Mouse (Mus musculus): Measurements from ENCODE around the gene Mkrn2os. TPM values are rescaled to one million over a fixed set of nuclear protein-coding genes. Genes with fewer than 3 reads are reported as not detected.

Mkrn2os gene
- polyA plus RNA-seq, 1 experiment from 2014 or later: 0.54 TPM

DNA sequence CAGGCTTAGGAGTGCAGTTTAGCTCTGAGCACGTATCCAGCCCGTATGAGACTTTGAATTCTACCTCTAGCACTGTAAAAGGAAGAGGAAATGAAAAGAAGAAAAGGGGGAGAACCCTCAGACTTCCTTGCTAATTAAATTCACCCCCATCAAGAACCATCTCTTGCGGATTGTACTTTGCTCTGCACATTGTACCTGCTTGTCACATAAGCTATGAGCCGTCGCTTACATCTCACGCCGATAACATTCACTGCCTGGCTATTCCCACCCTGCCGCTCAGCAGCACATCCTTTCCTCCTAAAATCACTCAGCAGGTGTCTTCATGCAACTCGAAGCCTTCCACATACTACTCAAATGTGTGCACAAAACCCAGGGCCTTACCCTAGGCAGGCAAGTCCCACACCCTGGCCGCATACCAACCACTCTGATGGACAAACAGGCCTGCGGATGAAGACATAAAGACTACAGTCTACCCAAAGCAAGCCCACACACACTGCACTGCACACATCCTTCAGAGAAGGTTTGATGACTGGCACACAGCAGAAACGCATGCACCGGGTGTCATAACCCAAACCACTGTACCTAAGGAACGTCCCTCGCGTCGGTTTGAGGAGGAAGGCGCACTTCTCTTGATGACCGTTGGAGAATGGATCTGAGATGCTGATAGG, 550 bp downstream of the Mkrn2os start:
- Histone ChIP-seq H3K27ac (ENCODE audit: low read length) (no peak overlapping the region), H3K4me1 (ENCODE audit: control insufficient read depth, insufficient read depth, low read length) (no peaks in the 10 kb centered on the region), H3K27me3 (ENCODE audit: control insufficient read depth, insufficient read depth, low read length) (no peaks in the 10 kb centered on the region), H3K36me3 (ENCODE audit: control insufficient read depth, insufficient read depth) (no peaks in the 10 kb centered on the region), H3K4me3 (ENCODE audit: low read length) (no peak overlapping the region), H3K9me3 (replicated peaks; ENCODE audit: control insufficient read depth, low read length) (no peaks in the 10 kb centered on the region), H3K9ac (ENCODE audit: low read length) (no peak overlapping the region), H3K4me2 (ENCODE audit: low read depth, low read length) (no peak overlapping the region)
- 79% methylated on average over 19 of the region's 19 CpGs for WGBS
- ATAC-seq (replicated peaks; ENCODE audit: extremely low read depth, insufficient read depth, low FRiP score): no peak

DNA sequence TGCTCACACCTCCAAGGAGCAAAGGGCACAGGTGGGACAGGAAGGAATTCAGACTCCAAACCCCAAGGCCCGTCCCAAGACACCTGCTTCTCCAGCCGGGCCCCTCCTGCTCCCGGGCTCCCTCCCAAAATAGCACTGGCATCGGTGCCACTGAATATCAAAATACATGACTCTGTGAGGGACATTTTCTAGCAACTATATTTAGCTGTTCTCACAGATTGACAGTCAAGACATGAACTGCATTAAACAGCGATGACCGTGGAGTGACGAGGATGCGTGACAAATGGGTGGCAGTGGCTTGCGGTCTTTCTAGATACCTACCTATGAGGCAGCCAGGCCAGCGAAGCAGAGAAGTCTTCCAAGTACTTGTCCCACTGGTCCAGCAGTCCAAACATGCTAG, 6.1 kb downstream of the Mkrn2os start:
- peaks cover 5% of the 10 kb centered on the region for H3K36me3 ChIP-seq (ENCODE audit: control insufficient read depth, insufficient read depth)
- 42% methylated on average over 10 of the region's 10 CpGs for WGBS
- no peaks in the 10 kb centered on the region for H3K27me3 ChIP-seq (ENCODE audit: control insufficient read depth, insufficient read depth, low read length)
- 0 out of 2 replicates have a peak overlapping the region, but pooled peaks have one; percentile 25 for H3K9ac ChIP-seq (ENCODE audit: low read length)
- peak overlapping the region; percentile 53 for H3K4me2 ChIP-seq (ENCODE audit: low read depth, low read length)
- ATAC-seq (replicated peaks; ENCODE audit: extremely low read depth, insufficient read depth, low FRiP score): no peak; the same call in 1 of the 2 replicates
- peaks cover 6% of the 10 kb centered on the region; the same call in 1 of the 2 replicates for H3K4me1 ChIP-seq (ENCODE audit: control insufficient read depth, insufficient read depth, low read length)
- peaks cover 3% of the 10 kb centered on the region; the same call in 1 of the 2 replicates for H3K9me3 ChIP-seq (replicated peaks; ENCODE audit: control insufficient read depth, low read length)
- peak overlapping the region; percentile 69 for H3K27ac ChIP-seq (ENCODE audit: low read length)
- H3K4me3 ChIP-seq (ENCODE audit: low read length): peak overlapping the region; percentile 12; the same call in 1 of the 2 replicates

DNA sequence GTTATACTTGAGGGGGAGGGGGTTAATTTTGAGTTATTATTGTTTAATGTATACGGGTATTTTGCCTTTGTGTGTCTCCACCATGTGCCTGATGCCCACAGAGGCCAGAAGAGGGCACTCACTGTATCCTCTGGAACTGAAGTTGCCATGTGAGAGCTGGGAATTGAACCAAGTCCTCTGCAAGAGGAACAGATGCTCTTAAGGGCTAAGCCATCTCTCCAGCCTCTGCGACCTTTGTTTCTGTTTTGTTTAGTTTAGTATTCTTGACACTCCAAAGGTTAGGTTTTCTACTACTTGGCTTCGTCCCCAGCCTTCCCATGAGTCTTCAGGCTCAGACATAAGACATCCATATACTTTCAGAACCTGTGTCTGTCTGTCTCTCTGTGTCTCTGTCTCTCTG, 8.2 kb downstream of the Mkrn2os start:
- no peak overlapping the region for H3K4me3 ChIP-seq (ENCODE audit: low read length)
- peaks cover 5% of the 10 kb centered on the region for H3K36me3 ChIP-seq (ENCODE audit: control insufficient read depth, insufficient read depth)
- H3K4me2 ChIP-seq (ENCODE audit: low read depth, low read length): no peak overlapping the region
- no peaks in the 10 kb centered on the region for H3K27me3 ChIP-seq (ENCODE audit: control insufficient read depth, insufficient read depth, low read length)
- H3K9ac ChIP-seq (ENCODE audit: low read length): no peak overlapping the region
- H3K4me1 ChIP-seq (ENCODE audit: control insufficient read depth, insufficient read depth, low read length): peaks cover 6% of the 10 kb centered on the region; the same call in 1 of the 2 replicates
- no peak overlapping the region for H3K27ac ChIP-seq (ENCODE audit: low read length)
- 73% methylated on average over 3 of the region's 3 CpGs for WGBS
- peaks cover 3% of the 10 kb centered on the region; the same call in 1 of the 2 replicates for H3K9me3 ChIP-seq (replicated peaks; ENCODE audit: control insufficient read depth, low read length)
- ATAC-seq (replicated peaks; ENCODE audit: extremely low read depth, insufficient read depth, low FRiP score): no peak

DNA sequence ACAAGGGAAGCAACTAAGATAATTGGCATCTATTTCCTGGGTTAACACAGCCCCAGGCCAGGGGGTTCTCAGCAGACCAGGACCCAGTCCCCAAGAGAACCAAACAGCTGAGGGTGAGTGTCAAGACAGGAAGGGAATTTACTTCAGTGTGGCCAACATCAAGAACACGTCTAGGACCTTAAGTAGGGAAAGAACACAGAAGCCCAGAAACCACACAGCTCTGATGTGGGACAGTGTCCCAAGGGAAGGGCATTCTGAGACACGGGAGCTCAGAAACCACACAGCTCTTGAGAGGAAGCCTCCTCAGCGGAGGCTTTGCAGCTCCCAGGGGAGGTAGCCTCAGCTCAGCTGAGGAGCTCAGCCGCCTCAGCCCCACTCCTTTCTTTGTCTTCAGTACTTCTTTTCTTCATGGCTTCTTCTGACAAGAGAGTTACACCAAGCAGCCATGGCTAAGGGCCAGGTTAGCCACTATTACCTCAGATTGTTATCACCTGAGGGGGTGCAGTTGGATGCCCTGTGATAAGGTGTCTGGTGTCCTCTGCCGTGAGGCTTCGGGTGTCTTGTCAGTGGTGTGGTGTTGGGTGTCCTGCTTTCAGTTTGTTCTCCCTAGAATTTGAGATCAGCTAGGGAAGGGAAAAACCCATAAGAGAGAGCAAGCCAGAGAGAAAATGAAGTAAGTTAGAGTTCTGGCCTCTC, 8.8 kb downstream of the Mkrn2os start:
- WGBS: 71% methylated on average over 6 of the region's 6 CpGs
- H3K9me3 ChIP-seq (replicated peaks; ENCODE audit: control insufficient read depth, low read length): peaks cover 3% of the 10 kb centered on the region; the same call in 1 of the 2 replicates
- H3K4me2 ChIP-seq (ENCODE audit: low read depth, low read length): no peak overlapping the region
- peaks cover 6% of the 10 kb centered on the region; the same call in 1 of the 2 replicates for H3K4me1 ChIP-seq (ENCODE audit: control insufficient read depth, insufficient read depth, low read length)
- H3K9ac ChIP-seq (ENCODE audit: low read length): no peak overlapping the region
- peaks cover 5% of the 10 kb centered on the region for H3K36me3 ChIP-seq (ENCODE audit: control insufficient read depth, insufficient read depth)
- H3K4me3 ChIP-seq (ENCODE audit: low read length): no peak overlapping the region
- no peaks in the 10 kb centered on the region for H3K27me3 ChIP-seq (ENCODE audit: control insufficient read depth, insufficient read depth, low read length)
- no peak overlapping the region for H3K27ac ChIP-seq (ENCODE audit: low read length)
- no peak for ATAC-seq (replicated peaks; ENCODE audit: extremely low read depth, insufficient read depth, low FRiP score)

DNA sequence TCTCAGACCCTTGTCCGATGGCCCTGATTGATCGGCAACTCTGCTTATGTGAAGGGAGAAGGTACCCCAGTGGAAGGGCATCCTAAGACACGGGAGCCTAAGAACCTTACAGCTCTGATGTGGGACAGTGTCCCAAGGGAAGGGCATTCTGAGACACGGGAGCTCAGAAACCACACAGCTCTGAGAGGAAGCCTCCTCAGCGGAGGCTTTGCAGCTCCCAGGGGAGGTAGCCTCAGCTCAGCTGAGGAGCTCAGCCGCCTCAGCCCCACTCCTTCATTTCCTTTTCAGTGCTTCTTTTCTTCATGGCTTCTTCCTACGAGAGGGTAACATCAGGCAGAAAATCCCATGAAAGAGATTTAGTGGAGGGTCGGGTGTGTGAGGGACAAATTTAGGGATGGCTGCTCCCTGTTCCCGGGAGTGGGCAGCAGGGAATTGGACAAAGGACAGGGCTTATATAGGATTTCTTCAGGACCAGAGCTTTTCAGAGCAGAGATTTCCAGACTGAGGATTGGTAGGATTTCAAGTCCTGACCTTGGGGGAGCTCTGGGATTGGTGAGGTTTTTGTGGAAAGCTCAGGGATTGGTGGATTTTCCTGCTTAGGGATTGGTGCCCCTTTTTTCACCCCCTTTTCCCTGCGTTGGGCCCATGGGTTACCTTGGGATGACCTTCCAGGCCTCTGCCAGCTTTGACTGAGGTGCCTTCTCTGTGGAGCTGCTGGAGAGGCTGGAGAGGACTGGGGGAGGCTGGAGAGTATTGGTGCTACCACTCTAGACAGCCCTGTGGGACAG, 9.9 kb downstream of the Mkrn2os start:
- Histone ChIP-seq H3K36me3 (ENCODE audit: control insufficient read depth, insufficient read depth) (peaks cover 10% of the 10 kb centered on the region), H3K9me3 (replicated peaks; ENCODE audit: control insufficient read depth, low read length) (peaks cover 3% of the 10 kb centered on the region; the same call in 1 of the 2 replicates), H3K27me3 (ENCODE audit: control insufficient read depth, insufficient read depth, low read length) (no peaks in the 10 kb centered on the region), H3K4me1 (ENCODE audit: control insufficient read depth, insufficient read depth, low read length) (peaks cover 6% of the 10 kb centered on the region; the same call in 1 of the 2 replicates), H3K4me3 (ENCODE audit: low read length) (no peak overlapping the region), H3K27ac (ENCODE audit: low read length) (no peak overlapping the region), H3K4me2 (ENCODE audit: low read depth, low read length) (no peak overlapping the region), H3K9ac (ENCODE audit: low read length) (no peak overlapping the region)
- no peak for ATAC-seq (replicated peaks; ENCODE audit: extremely low read depth, insufficient read depth, low FRiP score)
- WGBS: 83% methylated on average over 10 of the region's 10 CpGs

DNA sequence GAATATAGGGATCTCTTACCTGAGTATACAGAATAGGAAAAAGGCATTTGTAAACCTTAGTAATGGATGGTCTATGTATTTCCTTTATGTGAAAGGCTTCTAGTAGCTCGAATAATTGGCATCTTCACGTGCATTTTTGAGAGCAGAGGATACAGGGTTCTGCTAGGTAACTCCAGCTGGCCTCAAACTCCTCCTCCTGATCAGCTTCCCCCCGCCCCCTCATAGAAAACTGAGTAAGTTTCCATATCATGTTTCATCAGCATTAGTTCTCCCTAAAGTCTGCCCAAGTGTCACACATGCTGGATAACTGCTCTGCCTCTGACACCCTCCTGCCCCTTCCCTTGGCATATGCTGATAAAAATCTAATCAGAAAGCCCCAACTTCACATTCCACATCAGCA, 11.6 kb downstream of the Mkrn2os start:
- Histone ChIP-seq H3K9me3 (replicated peaks; ENCODE audit: control insufficient read depth, low read length) (peaks cover 3% of the 10 kb centered on the region; the same call in 1 of the 2 replicates), H3K4me3 (ENCODE audit: low read length) (no peak overlapping the region), H3K36me3 (ENCODE audit: control insufficient read depth, insufficient read depth) (peaks cover 23% of the 10 kb centered on the region), H3K4me1 (ENCODE audit: control insufficient read depth, insufficient read depth, low read length) (no peaks in the 10 kb centered on the region), H3K9ac (ENCODE audit: low read length) (no peak overlapping the region), H3K27me3 (ENCODE audit: control insufficient read depth, insufficient read depth, low read length) (no peaks in the 10 kb centered on the region), H3K27ac (ENCODE audit: low read length) (no peak overlapping the region), H3K4me2 (ENCODE audit: low read depth, low read length) (no peak overlapping the region)
- ATAC-seq (replicated peaks; ENCODE audit: extremely low read depth, insufficient read depth, low FRiP score): no peak
- WGBS: 78% methylated on average over 3 of the region's 3 CpGs

DNA sequence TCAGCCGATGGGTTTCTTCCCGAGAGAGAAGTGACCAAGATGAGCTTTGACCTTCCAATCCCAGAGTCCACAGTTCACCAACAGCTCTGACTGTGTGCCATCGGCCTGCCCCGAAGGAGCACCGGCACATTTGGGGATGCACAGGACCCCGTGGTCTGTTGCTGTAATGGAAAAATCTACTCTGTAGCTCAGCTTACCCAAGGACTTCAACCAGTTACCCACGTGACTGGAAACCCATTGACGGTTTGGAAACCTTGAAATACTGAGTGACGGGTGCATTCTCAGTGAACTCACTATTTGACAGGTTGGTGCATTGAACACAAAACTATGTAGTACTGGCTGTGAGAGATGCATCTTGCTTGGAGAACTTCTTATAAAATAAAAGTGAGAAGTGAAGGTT, 14.4 kb downstream of the Mkrn2os start:
- no peak overlapping the region for H3K9ac ChIP-seq (ENCODE audit: low read length)
- no peak overlapping the region for H3K4me2 ChIP-seq (ENCODE audit: low read depth, low read length)
- H3K4me3 ChIP-seq (ENCODE audit: low read length): no peak overlapping the region
- H3K27ac ChIP-seq (ENCODE audit: low read length): no peak overlapping the region
- 92% methylated on average over 9 of the region's 9 CpGs for WGBS
- H3K9me3 ChIP-seq (replicated peaks; ENCODE audit: control insufficient read depth, low read length): peaks cover 3% of the 10 kb centered on the region; the same call in 1 of the 2 replicates
- H3K4me1 ChIP-seq (ENCODE audit: control insufficient read depth, insufficient read depth, low read length): no peaks in the 10 kb centered on the region
- peaks cover 23% of the 10 kb centered on the region for H3K36me3 ChIP-seq (ENCODE audit: control insufficient read depth, insufficient read depth)
- no peaks in the 10 kb centered on the region for H3K27me3 ChIP-seq (ENCODE audit: control insufficient read depth, insufficient read depth, low read length)
- no peak for ATAC-seq (replicated peaks; ENCODE audit: extremely low read depth, insufficient read depth, low FRiP score)

DNA sequence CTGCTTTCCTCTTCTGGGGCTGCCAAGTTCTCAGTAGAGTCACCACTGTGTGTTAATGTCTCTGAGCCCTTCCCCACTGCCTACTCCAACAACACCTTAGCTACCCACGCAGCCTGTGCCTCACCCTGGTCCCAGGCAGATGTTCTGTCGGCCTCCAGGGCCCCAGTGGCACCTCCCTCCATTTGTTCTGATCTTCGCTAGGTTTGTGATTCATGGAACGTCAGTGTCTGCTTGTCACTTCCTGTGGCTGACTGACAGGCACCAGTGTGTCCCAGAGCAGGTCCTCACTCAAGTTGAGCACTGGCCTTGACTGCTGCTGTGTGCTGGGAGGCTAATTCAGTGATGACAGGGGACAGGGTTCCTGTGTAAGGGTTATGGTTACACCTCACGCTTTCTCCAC, 15.0 kb downstream of the Mkrn2os start:
- Histone ChIP-seq H3K4me3 (ENCODE audit: low read length) (no peak overlapping the region), H3K36me3 (ENCODE audit: control insufficient read depth, insufficient read depth) (peaks cover 23% of the 10 kb centered on the region)
- 79% methylated on average over 5 of the region's 5 CpGs for WGBS

More for the DNA sequence above, 15.0 kb downstream of the Mkrn2os start:
- Histone ChIP-seq H3K9ac (ENCODE audit: low read length) (no peak overlapping the region), H3K27ac (ENCODE audit: low read length) (no peak overlapping the region), H3K9me3 (replicated peaks; ENCODE audit: control insufficient read depth, low read length) (peaks cover 3% of the 10 kb centered on the region; the same call in 1 of the 2 replicates), H3K27me3 (ENCODE audit: control insufficient read depth, insufficient read depth, low read length) (no peaks in the 10 kb centered on the region), H3K4me2 (ENCODE audit: low read depth, low read length) (no peak overlapping the region), H3K4me1 (ENCODE audit: control insufficient read depth, insufficient read depth, low read length) (no peaks in the 10 kb centered on the region)
- no peak for ATAC-seq (replicated peaks; ENCODE audit: extremely low read depth, insufficient read depth, low FRiP score)
